8 mouse cellular contexts compared by ENCODE assay signal in the genomic region with DNA sequence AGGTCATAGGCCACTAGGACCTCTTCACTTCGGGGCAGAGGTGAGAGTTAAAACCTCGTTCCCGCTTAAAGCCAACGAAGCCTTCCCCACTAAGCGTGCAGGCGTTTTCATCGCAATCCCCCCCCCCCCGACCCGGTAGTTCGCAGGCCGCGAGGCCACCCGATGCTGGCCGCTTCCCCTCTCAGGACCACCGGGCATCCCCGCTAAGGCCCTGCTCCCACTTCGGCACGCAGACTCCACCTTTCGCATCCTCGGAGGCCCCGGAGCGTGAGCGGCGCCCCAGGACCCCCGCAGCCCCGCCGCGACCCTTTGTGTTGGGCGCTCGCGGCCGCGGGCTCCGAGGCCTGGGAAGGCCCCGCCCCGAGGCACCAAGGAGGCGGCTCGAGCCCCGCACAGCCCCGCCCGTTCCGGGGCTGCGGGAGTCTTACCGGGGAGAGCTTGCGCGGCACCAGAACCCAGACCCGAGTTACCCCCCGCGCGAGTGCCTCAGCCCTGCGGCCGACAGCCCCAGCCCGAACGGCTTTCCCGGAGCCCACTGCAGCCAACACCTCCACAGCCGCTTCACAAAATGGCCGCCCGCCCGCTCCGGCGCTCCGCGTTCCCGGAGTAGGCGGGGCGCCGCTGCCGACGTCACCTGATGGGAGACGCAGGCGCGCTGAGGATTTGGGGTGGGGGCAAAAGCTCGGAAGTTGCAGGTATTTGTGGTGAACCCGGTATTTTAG. TPM values are rescaled to one million over a fixed set of nuclear protein-coding genes. Genes with fewer than 3 reads are reported as not detected.
DNase-seq lines count a peak whose midpoint lies in the region; ATAC-seq and TF ChIP-seq lines count a peak whose summit lies in the region.

Gene Cpne1 (minus strand): TSS at position 608 of the 722 bp plus-strand sequence.
Gene Rbm12 (minus strand): TSS at position 621 of the 722 bp plus-strand sequence.

- peak within 1 kb of the TSS; percentile 98 for H3K9ac ChIP-seq in heart, embryonic 11.5 days (ENCODE audit: low read depth, low read length)
- H3K9ac ChIP-seq in kidney, embryonic 16.5 days (replicated peaks; ENCODE audit: low read length): peak within 1 kb of the TSS; percentile 93
- peak within 1 kb of the TSS; percentile 99 for H3K9ac ChIP-seq in liver, adult 2 months (ENCODE audit: low read depth, low read length)

- peak within 1 kb of the TSS; percentile 92 for H3K27ac ChIP-seq in heart, embryonic 11.5 days (ENCODE audit: low read depth, low read length)
- peak within 1 kb of the TSS; percentile 94 for H3K27ac ChIP-seq in kidney, embryonic 16.5 days (ENCODE audit: low read length)
- peak within 1 kb of the TSS; percentile 98 for H3K27ac ChIP-seq in liver, adult 2 months (replicated peaks; ENCODE audit: insufficient read depth, low read depth, low read length)

- H3ac ChIP-seq in myocyte (ENCODE audit: control insufficient read depth, insufficient read length): peak within 1 kb of the TSS; percentile 42

- peak; percentile 59 for TF ChIP-seq POLR2A in liver, adult 2 months (IDR thresholded peaks at IDR 0.05; ENCODE audit: extremely low read depth, insufficient read depth, low read length)
- TF ChIP-seq POLR2A in myocyte (IDR thresholded peaks at IDR 0.05; ENCODE audit: insufficient read length, low read depth): peak; percentile 88

- peak within 1 kb of the TSS; percentile 86 for H3K4me2 ChIP-seq in heart, embryonic 11.5 days
- peak within 1 kb of the TSS; percentile 76 for H3K4me2 ChIP-seq in kidney, embryonic 16.5 days (replicated peaks; ENCODE audit: low read depth, low read length)
- peak within 1 kb of the TSS; percentile 76 for H3K4me2 ChIP-seq in myocyte (ENCODE audit: low read depth)

- H3K9me3 ChIP-seq in heart, embryonic 11.5 days (replicated peaks; ENCODE audit: control insufficient read depth, low read length): no peaks in the 10 kb centered on the region
- H3K9me3 ChIP-seq in kidney, embryonic 16.5 days (ENCODE audit: low read length): no peaks in the 10 kb centered on the region

- ATAC-seq in erythroblast, adult 5-6 weeks (replicated peaks; ENCODE audit: low FRiP score, poor library complexity, severe bottlenecking): peak; percentile 95
- ATAC-seq in heart, embryonic 11.5 days (replicated peaks; ENCODE audit: insufficient number of reproducible peaks, low FRiP score, low TSS enrichment): peak; percentile 85
- ATAC-seq in kidney, embryonic 16.5 days (ENCODE audit: low FRiP score, low TSS enrichment): peak; percentile 95

- no peaks in the 10 kb centered on the region for H3K36me3 ChIP-seq in heart, embryonic 11.5 days (ENCODE audit: control insufficient read depth, insufficient read depth, low read length)
- H3K36me3 ChIP-seq in kidney, embryonic 16.5 days (ENCODE audit: insufficient read depth, low read length): peaks cover 3% of the 10 kb centered on the region; the same call in 1 of the 2 replicates
- no peaks in the 10 kb centered on the region for H3K36me3 ChIP-seq in liver, adult 2 months (ENCODE audit: control insufficient read depth, insufficient read depth, low read length)
- no peaks in the 10 kb centered on the region for H3K36me3 ChIP-seq in myocyte (ENCODE audit: control insufficient read depth, insufficient read depth)
- 0 out of 2 replicates have a peak, but pooled peaks cover 2% of the 10 kb centered on the region for H3K36me3 ChIP-seq in splenic B cell, adult 2 months (ENCODE audit: control insufficient read depth, insufficient read depth, low read length, poor library complexity, severe bottlenecking)

- peak; percentile 96 to 98 for DNase-seq in B cell, adult 2 months
- DNase-seq in brain, adult 2 months (ENCODE audit: low read depth, low spot score): peak; percentile 93
- peak; percentile 71 for DNase-seq in liver, adult 2 months (ENCODE audit: extremely low read depth, low read depth, low spot score)
- peak; percentile 91 for DNase-seq in splenic B cell, adult 2 months (ENCODE audit: low read depth, low spot score)

- under 1% methylated on average over 71 of the region's 74 CpGs for WGBS in heart, embryonic 11.5 days (ENCODE audit: insufficient replicate concordance)
- WGBS in kidney, embryonic 16.5 days: 0% methylated on average over 68 of the region's 74 CpGs
- 1% methylated on average over 74 of the region's 74 CpGs for WGBS in liver, adult 2 months

- peaks cover 22% of the 10 kb centered on the region; the same call in 1 of the 2 replicates for H3K79me2 ChIP-seq in liver, adult 2 months (ENCODE audit: control insufficient read depth, insufficient read depth, low read length)
- H3K79me2 ChIP-seq in myocyte (ENCODE audit: control insufficient read depth, insufficient read depth): peaks cover 50% of the 10 kb centered on the region

- H3K4me1 ChIP-seq in heart, embryonic 11.5 days (ENCODE audit: control insufficient read depth, insufficient read depth, low read length): peaks cover 3% of the 10 kb centered on the region; the same call in 1 of the 2 replicates
- H3K4me1 ChIP-seq in kidney, embryonic 16.5 days (ENCODE audit: insufficient read depth, low read length): peaks cover 16% of the 10 kb centered on the region
- peaks cover 8% of the 10 kb centered on the region for H3K4me1 ChIP-seq in liver, adult 2 months (ENCODE audit: control insufficient read depth, insufficient read depth, low read length)

- H3K27me3 ChIP-seq in heart, embryonic 11.5 days (ENCODE audit: control insufficient read depth, insufficient read depth, low read length): no peaks in the 10 kb centered on the region
- no peaks in the 10 kb centered on the region for H3K27me3 ChIP-seq in kidney, embryonic 16.5 days (ENCODE audit: insufficient read depth, low read length)
- H3K27me3 ChIP-seq in liver, adult 2 months (ENCODE audit: control insufficient read depth, insufficient read depth, low read length): no peaks in the 10 kb centered on the region
- H3K27me3 ChIP-seq in myocyte (ENCODE audit: control insufficient read depth, insufficient read depth, insufficient read length): no peaks in the 10 kb centered on the region
- no peaks in the 10 kb centered on the region for H3K27me3 ChIP-seq in splenic B cell, adult 2 months (ENCODE audit: control insufficient read depth, insufficient read depth, low read length, poor library complexity, severe bottlenecking)

- no peak for TF ChIP-seq CTCF in liver, adult 2 months (IDR thresholded peaks at IDR 0.05; ENCODE audit: low read depth, low read length)

- peak within 1 kb of the TSS; percentile 98 for H3K4me3 ChIP-seq in heart, embryonic 11.5 days (ENCODE audit: low read depth, low read length)
- H3K4me3 ChIP-seq in kidney, embryonic 16.5 days (ENCODE audit: low read length): peak within 1 kb of the TSS; percentile 89
- peak within 1 kb of the TSS; percentile 99 for H3K4me3 ChIP-seq in liver, adult 2 months (ENCODE audit: insufficient read depth, low read depth, low read length)
- H3K4me3 ChIP-seq in myocyte: peak within 1 kb of the TSS; percentile 92

TF ChIP-seq in myocyte, 11 proteins besides CTCF, POLR2A, EP300 and RAD21:
- no peak for TF ChIP-seq E2F4 (IDR thresholded peaks at IDR 0.05; ENCODE audit: insufficient read depth)
- TF ChIP-seq POLR2AphosphoS2 (IDR thresholded peaks at IDR 0.05; ENCODE audit: insufficient read length, low read depth): peak; percentile 91

RNA-seq across cellular contexts. Expression of gene Cpne1, which starts in this region (rescaled TPM):
- total RNA-seq in erythroblast, adult 5-6 weeks (2015; ENCODE audit: low replicate concordance): 13.2 and 13.6 TPM in 2 replicates
- 6.4 and 16.7 TPM in 2 replicates for total RNA-seq in erythroblast, adult 5-6 weeks (2017; ENCODE audit: low replicate concordance)
- 29.5 and 35.7 TPM in 2 replicates for polyA plus RNA-seq in heart, embryonic 11.5 days (2014; fragmentation: Nextera tagmentation; extraction: Ambion mirVana)
- polyA plus RNA-seq in kidney, embryonic 16.5 days (2015; fragmentation: Nextera tagmentation; extraction: Ambion mirVana): 70.6 and 75.8 TPM in 2 replicates
- 18.3 and 21.9 TPM in 2 replicates for total RNA-seq in liver, adult 2 months (2014; rRNA removed)
- 30.9 and 32.3 TPM in 2 replicates for polyA plus RNA-seq in liver, adult 2 months (2012; rRNA removed)
- 44.0 TPM for polyA plus RNA-seq in myocyte (2012; fragmentation: generic; extraction: Trizol)

RNA-seq across cellular contexts. Expression of gene Rbm12, which starts in this region (rescaled TPM):
- 21.1 and 22.7 TPM in 2 replicates for total RNA-seq in erythroblast, adult 5-6 weeks (2015; ENCODE audit: low replicate concordance)
- total RNA-seq in erythroblast, adult 5-6 weeks (2017; ENCODE audit: low replicate concordance): 8.8 and 9.5 TPM in 2 replicates
- polyA plus RNA-seq in heart, embryonic 11.5 days (2014; fragmentation: Nextera tagmentation; extraction: Ambion mirVana): 22.3 and 25.8 TPM in 2 replicates
- polyA plus RNA-seq in kidney, embryonic 16.5 days (2015; fragmentation: Nextera tagmentation; extraction: Ambion mirVana): 27.7 and 29.3 TPM in 2 replicates
- total RNA-seq in liver, adult 2 months (2014; rRNA removed): 3.9 and 5.1 TPM in 2 replicates
- 4.0 and 4.2 TPM in 2 replicates for polyA plus RNA-seq in liver, adult 2 months (2012; rRNA removed)
- 4.0 TPM for polyA plus RNA-seq in myocyte (2012; fragmentation: generic; extraction: Trizol)

Comparison
In these comparisons a context has a peak if more than half of its experiments do, and no peak if none do; other contexts are left out.
1. Peak in every context shown above with its lines: DNase-seq, ATAC-seq, H3K4me3 ChIP-seq and H3K27ac ChIP-seq.